Comparison of ENCODE assay signal across 20 mouse cellular contexts in the genomic region with DNA sequence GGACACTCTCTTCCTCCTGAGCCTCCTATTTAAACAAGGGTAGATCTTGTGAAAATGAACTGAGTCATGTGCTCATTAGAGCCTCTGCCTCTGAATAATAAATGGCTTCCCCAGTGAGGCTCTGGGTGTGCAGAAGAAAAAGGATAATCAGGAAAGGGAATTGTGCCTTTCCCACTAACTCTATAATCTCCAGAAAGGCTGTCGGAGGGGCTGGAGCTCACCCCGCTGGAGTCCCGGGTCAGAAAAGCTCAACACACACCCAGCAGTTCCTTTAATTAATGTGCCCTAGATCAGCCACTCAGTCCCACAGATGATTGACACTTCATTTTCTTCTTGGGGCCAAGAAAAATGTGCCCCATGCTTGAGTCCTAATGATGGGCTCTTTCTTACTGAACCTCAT.
DNase-seq lines count a peak whose midpoint lies in the region; ATAC-seq and TF ChIP-seq lines count a peak whose summit lies in the region.
"Had no signal": no experiment of that assay in that cellular context is flagged by ENCODE, and none has a peak within 500 bp of the region (broad histone marks: within the 10 kb centered on the region; RNA-seq: fewer than 3 reads in every experiment).

No protein-coding gene starts in this region.

- H3K4me1 ChIP-seq in forebrain, embryonic 12.5 days = peaks cover 9% of the 10 kb centered on the region
- no peaks in the 10 kb centered on the region for H3K4me1 ChIP-seq in forebrain, postnatal 0 days (ENCODE audit: insufficient read depth)
- H3K4me1 ChIP-seq in forebrain, embryonic 14.5 days (ENCODE audit: control insufficient read depth, insufficient read depth, low read length) = peaks cover 5% of the 10 kb centered on the region; the same call in 1 of the 2 replicates
- H3K4me1 ChIP-seq: hindbrain, embryonic 13.5 days had no signal

- no peak overlapping the region for H3K4me2 ChIP-seq in forebrain, embryonic 12.5 days
- no peak overlapping the region for H3K4me2 ChIP-seq in forebrain, postnatal 0 days (ENCODE audit: low read depth)
- no peak overlapping the region for H3K4me2 ChIP-seq in forebrain, embryonic 14.5 days (ENCODE audit: low read length)
- H3K4me2 ChIP-seq: embryonic facial prominence, embryonic 13.5 days; heart, embryonic 11.5 days; heart, embryonic 15.5 days; hindbrain, embryonic 13.5 days had no signal

- no peak overlapping the region for H3K9ac ChIP-seq in forebrain, embryonic 12.5 days
- H3K9ac ChIP-seq in forebrain, postnatal 0 days = no peak overlapping the region
- H3K9ac ChIP-seq in forebrain, embryonic 14.5 days (ENCODE audit: low read length) = no peak overlapping the region
- H3K9ac ChIP-seq: embryonic facial prominence, embryonic 13.5 days; heart, embryonic 15.5 days; hindbrain, embryonic 13.5 days had no signal

- no peak for DNase-seq in forebrain, postnatal 0 days
- peak; percentile 62 for DNase-seq in brain, embryonic 14.5 days (ENCODE audit: low read depth)
- peak; percentile 34 for DNase-seq in forebrain, embryonic 14.5 days (ENCODE audit: low spot score)
- peak; percentile 24 for DNase-seq in retina, postnatal 1 day
- DNase-seq in kidney, postnatal 10 days = no peak
- DNase-seq: adrenal gland, postnatal 14 days; cerebellum, adult 18-20 months; cerebellum, adult 9-11 months; cerebellum, postnatal 36 days; gastrocnemius, postnatal 10 days; heart, adult 2 months; heart, postnatal 14 days had no signal

- no peak for TF ChIP-seq POLR2A in brain, embryonic 14.5 days (IDR thresholded peaks at IDR 0.05; ENCODE audit: borderline replicate concordance, extremely low read depth, insufficient read depth, insufficient read length, poor library complexity, severe bottlenecking)

- 0 out of 2 replicates have a peak overlapping the region, but pooled peaks have one; percentile 5 for H3K27ac ChIP-seq in forebrain, embryonic 12.5 days
- no peak overlapping the region for H3K27ac ChIP-seq in forebrain, postnatal 0 days (ENCODE audit: low read depth, low read length)
- no peak overlapping the region for H3K27ac ChIP-seq in forebrain, embryonic 14.5 days (ENCODE audit: low read depth, low read length)
- H3K27ac ChIP-seq: embryonic facial prominence, embryonic 13.5 days; heart, adult 2 months; heart, embryonic 15.5 days; hindbrain, embryonic 13.5 days had no signal

- ATAC-seq in forebrain, embryonic 12.5 days (ENCODE audit: low FRiP score) = peak; percentile 64; the same call in 1 of the 2 replicates
- no peak for ATAC-seq in forebrain, postnatal 0 days
- ATAC-seq in forebrain, embryonic 14.5 days = peak; percentile 43; the same call in 1 of the 2 replicates
- ATAC-seq: activated CD4-positive, CD25-positive, alpha-beta regulatory T cell, adult 4 months; Patski had no signal

- no peaks in the 10 kb centered on the region for H3K9me3 ChIP-seq in forebrain, embryonic 12.5 days
- H3K9me3 ChIP-seq in forebrain, postnatal 0 days (ENCODE audit: low read length) = no peaks in the 10 kb centered on the region
- H3K9me3 ChIP-seq in forebrain, embryonic 14.5 days (replicated peaks; ENCODE audit: control insufficient read depth, low read length) = no peaks in the 10 kb centered on the region
- H3K9me3 ChIP-seq: embryonic facial prominence, embryonic 13.5 days; heart, embryonic 15.5 days; hindbrain, embryonic 13.5 days had no signal

- no peak overlapping the region for H3K4me3 ChIP-seq in forebrain, embryonic 12.5 days (replicated peaks)
- no peak overlapping the region for H3K4me3 ChIP-seq in forebrain, postnatal 0 days (ENCODE audit: low read depth, low read length)
- H3K4me3 ChIP-seq in forebrain, embryonic 14.5 days (ENCODE audit: low read depth, low read length) = no peak overlapping the region
- H3K4me3 ChIP-seq: embryonic facial prominence, embryonic 13.5 days; heart, adult 2 months; heart, embryonic 15.5 days; hindbrain, embryonic 13.5 days had no signal

- H3K36me3 ChIP-seq in forebrain, embryonic 12.5 days (replicated peaks) = no peaks in the 10 kb centered on the region
- H3K36me3 ChIP-seq in forebrain, postnatal 0 days (ENCODE audit: insufficient read depth) = no peaks in the 10 kb centered on the region
- H3K36me3 ChIP-seq in forebrain, embryonic 14.5 days (ENCODE audit: control insufficient read depth, insufficient read depth, low read length) = no peaks in the 10 kb centered on the region
- H3K36me3 ChIP-seq: embryonic facial prominence, embryonic 13.5 days; heart, embryonic 15.5 days; hindbrain, embryonic 13.5 days had no signal

- 0 out of 2 replicates have a peak, but pooled peaks cover 3% of the 10 kb centered on the region for H3K27me3 ChIP-seq in forebrain, embryonic 12.5 days
- no peaks in the 10 kb centered on the region for H3K27me3 ChIP-seq in forebrain, postnatal 0 days (ENCODE audit: insufficient read depth, low read length)
- no peaks in the 10 kb centered on the region for H3K27me3 ChIP-seq in forebrain, embryonic 14.5 days (replicated peaks; ENCODE audit: control insufficient read depth, insufficient read depth, low read length)
- H3K27me3 ChIP-seq: CH12.LX; embryonic facial prominence, embryonic 13.5 days; heart, embryonic 15.5 days; hindbrain, embryonic 13.5 days; Patski had no signal

- WGBS in forebrain, embryonic 12.5 days = 17% methylated on average over 3 of the region's 3 CpGs
- 20% methylated on average over 3 of the region's 3 CpGs for WGBS in forebrain, postnatal 0 days
- 10% methylated on average over 3 of the region's 3 CpGs for WGBS in forebrain, embryonic 14.5 days

- TF ChIP-seq CTCF in forebrain, postnatal 0 days (IDR thresholded peaks at IDR 0.05; ENCODE audit: low read depth) = no peak
- no peak for TF ChIP-seq CTCF in brain, embryonic 14.5 days (IDR thresholded peaks at IDR 0.05; ENCODE audit: borderline replicate concordance, extremely low read depth, insufficient read depth, insufficient read length)

Comparison
In these comparisons a context has a peak if more than half of its experiments do, and no peak if none do; other contexts are left out.
1. DNase-seq: peak in brain, embryonic 14.5 days (single experiment), forebrain, embryonic 14.5 days (single experiment) and retina, postnatal 1 day (single experiment); none in forebrain, postnatal 0 days (single experiment) and kidney, postnatal 10 days (single experiment).